Mouse (Mus musculus) frontal cortex, postnatal 25 days (tissue): ENCODE measurements around the gene Sf1.
A peak's percentile ranks its signal among the peaks of the same experiment; 100 is the strongest.

ENCODE experiments used
- DNase-seq, 2 experiments: peaks; one replicate each; pipeline ENCODE4 v3.0.0; 2022; ENCODE audit warnings: low spot score in 2 of 2

The Sf1 gene

GRCm38 (mm10) chr19:6375423-6376254, 12.1 kb downstream of the Sf1 start:
- DNase-seq: no peak

- peak in 1 of 2 experiments; percentile 44 for DNase-seq
Measured at GRCm38 (mm10) chr19:6376255-6376564, 12.7 kb downstream of the Sf1 start.

- DNase-seq: no peak
Measured at GRCm38 (mm10) chr19:6376643-6377042, 13.2 kb downstream of the Sf1 start.

- no peak for DNase-seq
Measured at GRCm38 (mm10) chr19:6377327-6378040, 14.0 kb downstream of the Sf1 start.

GRCm38 (mm10) chr19:6380411-6381166, 17.1 kb downstream of the Sf1 start:
- DNase-seq: no peak

- no peak for DNase-seq
Measured at GRCm38 (mm10) chr19:6381238-6381637, 17.7 kb downstream of the Sf1 start.

- DNase-seq: no peak
Measured at GRCm38 (mm10) chr19:6382323-6382924, 18.9 kb downstream of the Sf1 start.

- no peak for DNase-seq
Measured at GRCm38 (mm10) chr19:6383470-6383869, 20.0 kb downstream of the Sf1 start.

GRCm38 (mm10) chr19:6384128-6384527, 20.6 kb downstream of the Sf1 start, which contains the start of gene Pygm:
Gene Pygm, plus strand, starts transcription at chr19:6384399.
- DNase-seq: peak in 1 of 2 experiments; percentile 52

GRCm38 (mm10) chr19:6384954-6385353, 21.5 kb downstream of the Sf1 start:
- DNase-seq: no peak

GRCm38 (mm10) chr19:6385419-6385818, 21.9 kb downstream of the Sf1 start:
- DNase-seq: no peak

- DNase-seq: no peak
Measured at GRCm38 (mm10) chr19:6385821-6386220, 22.3 kb downstream of the Sf1 start.

GRCm38 (mm10) chr19:6386234-6386633, 22.7 kb downstream of the Sf1 start:
- DNase-seq: no peak

- DNase-seq: no peak
Measured at GRCm38 (mm10) chr19:6388006-6388405, 24.5 kb downstream of the Sf1 start.

- no peak for DNase-seq
Measured at GRCm38 (mm10) chr19:6389803-6390202, 26.3 kb downstream of the Sf1 start.

GRCm38 (mm10) chr19:6390251-6390650, 26.8 kb downstream of the Sf1 start:
- DNase-seq: no peak

- no peak for DNase-seq
Measured at GRCm38 (mm10) chr19:6392743-6393393, 29.4 kb downstream of the Sf1 start.

GRCm38 (mm10) chr19:6393637-6394036, 30.1 kb downstream of the Sf1 start:
- DNase-seq: no peak

- DNase-seq: no peak
Measured at GRCm38 (mm10) chr19:6396237-6396636, 32.7 kb downstream of the Sf1 start.

- no peak for DNase-seq
Measured at GRCm38 (mm10) chr19:6397582-6398249, 34.2 kb downstream of the Sf1 start.
